Mouse (Mus musculus): ENCODE measurements around the gene Rala.
"Not testable (repeated sequence)": the region's sequence is repeated elsewhere in the genome, so short reads cannot be mapped to it uniquely, and the experiment has no call there.

Gene Rala

DNA sequence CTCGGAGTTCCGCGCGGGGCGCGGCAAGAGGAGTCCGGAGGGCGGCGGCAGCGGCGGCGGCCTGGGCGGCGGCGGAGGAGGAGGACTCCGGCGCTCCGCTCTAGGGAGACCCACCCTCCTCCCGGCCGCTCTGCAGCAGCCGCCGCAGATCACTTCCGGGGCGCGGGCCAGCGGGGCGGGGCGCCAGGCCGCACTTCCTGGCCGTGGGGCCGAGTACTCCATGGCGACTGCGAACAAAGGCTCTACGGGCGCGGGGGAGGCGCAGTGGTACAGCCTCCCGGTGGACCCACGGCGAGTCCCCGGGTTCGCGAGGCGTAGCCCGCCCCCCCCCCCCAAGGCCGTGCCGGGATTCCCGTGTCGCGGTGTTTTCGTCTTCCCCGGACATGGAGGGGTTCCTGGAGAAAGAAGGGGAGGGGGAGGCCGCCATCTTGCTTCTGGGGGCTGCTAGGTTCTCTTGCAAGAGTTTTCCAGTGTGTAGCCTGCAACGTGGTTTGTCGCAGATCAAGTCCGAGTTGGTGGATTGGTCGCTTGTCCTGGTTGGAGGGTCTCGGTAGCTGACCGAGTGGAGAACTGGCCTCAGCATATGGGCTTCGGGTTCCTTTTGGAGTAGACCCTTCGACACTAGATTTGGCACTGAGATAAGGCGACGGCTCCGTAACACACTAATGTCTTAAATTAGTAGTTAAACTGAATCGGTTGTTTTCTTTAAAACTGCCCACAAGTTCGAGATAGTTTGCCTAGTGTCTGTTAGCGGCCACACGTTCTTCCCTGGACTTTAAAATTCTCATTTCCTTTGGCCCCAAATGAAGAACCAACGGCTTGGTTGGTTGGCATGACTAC is at the start of gene Rala:
TSS of gene Rala (minus strand) at position 162 of the 840 bp plus-strand sequence.
- DNase-seq (ENCODE audit: low spot score in 2 of 2) = peak; percentile 96

DNA sequence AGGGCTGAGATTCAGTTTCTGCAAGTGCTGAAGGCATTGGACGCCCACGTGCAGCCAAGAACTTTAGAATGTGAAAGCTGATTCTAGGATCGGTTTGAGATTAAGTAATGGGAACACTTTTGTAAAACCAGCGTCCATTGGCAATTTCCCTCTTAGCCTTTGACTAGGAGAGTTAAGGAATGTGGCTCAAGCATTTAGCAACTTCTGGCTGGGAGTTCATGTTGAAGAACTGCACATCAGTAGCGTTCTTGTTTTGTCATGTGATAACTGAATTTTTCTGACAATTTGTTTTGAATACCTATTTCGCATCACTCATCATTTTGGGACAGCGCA is 49.4 kb upstream of the Rala start:
- no peak for DNase-seq (ENCODE audit: low spot score in 2 of 2)

DNA sequence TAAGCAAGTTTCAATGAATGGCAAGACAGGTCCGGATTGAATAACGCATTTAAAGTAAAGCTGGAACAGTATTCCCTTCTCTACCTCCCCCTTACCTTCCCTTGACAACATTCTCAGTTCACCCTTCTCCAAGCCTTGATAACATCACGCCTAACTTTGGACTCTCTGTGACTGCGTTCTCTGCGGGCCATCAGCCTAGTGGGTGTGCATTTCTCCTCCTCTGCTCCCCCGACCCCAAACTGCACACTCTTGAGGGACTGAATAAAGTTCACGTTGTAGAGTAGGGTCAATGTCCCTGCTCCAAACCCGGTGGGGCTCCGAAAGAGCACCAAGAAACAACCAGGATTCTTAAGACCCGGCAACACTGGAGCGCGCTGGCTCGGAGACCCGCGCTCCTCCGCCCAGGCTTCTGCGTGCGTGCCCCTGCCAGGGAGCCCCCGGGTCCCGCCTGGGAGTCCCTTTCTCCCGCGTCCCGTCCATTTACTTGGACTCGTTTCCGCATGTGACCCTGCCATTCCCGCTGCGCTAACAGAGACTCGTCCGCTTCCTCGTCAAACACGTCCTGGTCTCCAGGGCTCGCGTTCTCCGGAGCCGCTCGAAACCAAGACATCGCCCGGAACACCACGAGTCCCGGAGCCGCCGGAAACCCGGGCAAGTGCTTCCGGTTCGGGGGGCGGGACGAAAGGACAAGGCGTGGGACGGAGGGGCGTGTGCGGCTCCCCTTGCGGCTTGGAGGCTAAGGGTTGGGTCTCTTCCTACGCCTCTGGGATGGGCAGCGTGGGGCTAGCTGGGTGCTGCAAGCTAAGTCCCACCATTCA is 48.9 kb upstream of the Rala start, which contains the start of gene Yae1d1:
TSS of gene Yae1d1 (minus strand) at position 653 of the 818 bp plus-strand sequence.
- peak; percentile 94 to 95 for DNase-seq (ENCODE audit: low spot score in 2 of 2)

DNA sequence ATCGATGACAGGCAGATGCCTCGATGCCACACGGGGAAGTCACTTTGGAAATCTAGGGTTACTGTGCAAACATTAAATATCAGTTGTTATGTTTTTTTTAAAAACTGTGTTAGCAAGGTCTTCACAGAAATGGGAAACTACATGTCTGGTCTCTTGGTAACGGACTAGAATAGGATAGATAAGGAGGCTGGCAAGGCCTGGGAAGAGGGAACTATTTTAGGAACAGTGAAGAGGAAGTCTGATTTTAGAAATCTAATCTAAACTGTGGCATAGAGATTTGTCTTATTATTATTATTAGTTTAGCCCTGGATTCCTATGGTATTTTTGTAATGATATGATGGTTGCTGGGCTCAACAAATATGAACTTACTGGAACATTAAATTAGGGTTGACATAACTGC is 48.0 kb upstream of the Rala start:
- DNase-seq (ENCODE audit: low spot score in 2 of 2) = no peak

DNA sequence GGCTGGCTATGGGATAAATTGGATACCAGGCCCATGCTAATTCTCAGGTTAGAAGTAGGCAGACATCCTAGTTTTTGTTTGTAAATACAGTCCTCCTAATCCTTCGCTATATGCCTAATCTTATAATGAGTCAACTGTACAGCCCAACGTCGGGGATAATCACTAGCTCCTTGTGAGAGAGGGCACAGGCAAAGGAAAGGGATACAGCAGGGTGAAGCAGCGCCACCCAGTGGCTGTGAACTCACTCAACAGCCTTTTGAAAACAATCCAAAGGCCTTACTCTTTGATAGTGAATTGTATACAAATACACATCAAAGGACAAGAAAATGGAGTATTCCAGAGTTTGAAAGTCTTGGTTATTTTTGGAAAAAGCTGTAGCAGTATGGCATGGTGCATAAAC is 39.2 kb upstream of the Rala start:
- peak; percentile 59 to 65 for DNase-seq (ENCODE audit: low spot score in 2 of 2)

DNA sequence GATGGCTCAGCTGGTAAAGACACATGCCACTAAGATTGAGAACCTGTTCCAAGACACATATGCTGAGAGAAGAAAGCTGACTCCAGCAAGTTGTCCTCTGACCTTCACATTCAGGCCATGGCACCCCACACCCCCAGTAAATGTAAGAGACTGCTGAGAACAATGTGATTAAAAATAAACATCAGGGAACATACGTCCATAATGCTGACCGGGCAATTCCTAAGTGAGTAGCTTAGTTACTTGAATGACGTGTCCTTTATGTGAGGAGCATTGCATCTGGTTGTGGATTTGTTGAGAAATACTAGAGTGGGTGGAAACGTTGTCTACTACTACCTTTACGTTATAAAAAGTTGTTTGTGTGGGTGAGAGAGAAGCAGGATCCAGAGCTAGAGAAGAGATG is 38.6 kb upstream of the Rala start:
- DNase-seq (ENCODE audit: low spot score in 2 of 2) = no peak

DNA sequence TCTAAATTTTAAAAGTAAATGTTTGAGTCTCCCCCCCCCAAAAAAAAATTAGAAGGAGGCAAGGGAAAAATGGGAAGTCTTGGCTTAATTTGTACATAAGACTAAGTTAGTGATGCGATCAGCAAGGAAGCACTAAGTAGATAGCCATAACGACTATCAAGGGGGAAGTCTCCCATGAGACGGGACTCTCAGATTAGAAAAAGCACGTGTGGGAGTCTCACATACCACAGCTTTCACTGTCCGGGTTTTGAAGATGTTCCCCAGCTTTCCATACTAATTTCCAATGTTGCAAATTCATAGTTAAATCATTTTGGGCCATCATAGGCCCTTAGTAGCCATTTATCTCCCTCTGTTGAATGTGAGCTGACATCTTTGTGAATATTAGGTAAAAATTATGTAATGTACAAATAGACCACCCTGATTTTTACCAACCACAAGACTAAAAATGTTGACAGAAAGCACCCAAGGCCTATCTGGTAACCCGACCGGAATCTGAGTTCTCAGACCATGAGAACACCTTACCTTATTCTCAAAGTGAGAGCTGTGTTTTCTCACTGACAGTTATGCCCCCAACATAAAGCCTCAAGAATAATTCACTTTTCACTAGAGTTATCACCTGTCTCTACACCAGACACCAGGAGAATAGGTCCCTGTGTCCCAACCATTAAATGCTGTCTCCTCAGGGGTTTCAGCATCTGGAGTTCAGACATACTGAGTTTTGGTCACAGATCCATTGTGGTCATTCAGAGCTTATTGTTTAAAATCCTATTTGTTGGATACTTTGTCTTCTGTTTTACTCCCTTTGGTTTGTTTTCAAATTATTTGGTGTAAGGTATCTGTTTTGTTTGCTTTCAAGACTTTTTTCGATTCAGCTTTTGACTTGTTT is 33.1 kb upstream of the Rala start:
- no peak for DNase-seq (ENCODE audit: low spot score in 2 of 2)

DNA sequence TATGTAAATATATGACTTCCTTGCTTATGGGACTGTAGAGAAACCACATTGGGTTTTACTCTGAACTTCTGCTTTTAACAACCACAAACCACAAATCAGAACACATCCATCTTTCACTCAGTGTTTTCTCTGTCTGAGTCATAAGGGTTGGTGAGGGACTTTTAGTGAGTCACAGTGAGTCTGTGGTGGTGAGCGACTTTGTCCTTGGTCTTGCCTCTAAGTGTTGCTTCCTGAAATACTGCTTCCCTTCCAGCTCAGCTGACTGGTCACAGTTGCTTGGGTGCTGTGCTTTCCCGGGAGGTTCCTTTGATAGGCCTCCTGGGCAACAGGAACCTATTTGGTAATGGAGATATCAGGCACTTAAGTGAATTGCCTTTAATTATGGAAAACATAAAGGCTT is 31.9 kb upstream of the Rala start:
- DNase-seq (ENCODE audit: low spot score in 2 of 2) = no peak

DNA sequence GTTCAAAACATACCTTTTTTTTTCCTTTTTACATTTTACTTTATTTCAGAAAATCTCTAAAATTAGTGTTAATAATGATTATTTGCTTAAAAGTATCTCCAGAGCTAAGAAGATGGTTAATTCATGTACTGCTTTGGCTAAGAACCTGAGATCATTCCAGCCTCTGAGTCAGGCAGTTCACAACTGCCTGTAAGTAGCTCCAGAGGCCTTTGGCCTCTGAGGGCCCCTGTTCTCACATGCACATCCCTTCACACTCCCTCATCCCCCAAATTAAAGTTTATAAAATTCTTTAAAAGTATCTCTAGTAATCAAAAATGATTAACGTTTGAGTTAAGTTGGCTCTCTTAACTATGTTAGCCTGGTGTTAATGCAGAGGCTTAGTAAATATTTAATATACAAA is 31.4 kb upstream of the Rala start:
- DNase-seq (ENCODE audit: low spot score in 2 of 2) = no peak

DNA sequence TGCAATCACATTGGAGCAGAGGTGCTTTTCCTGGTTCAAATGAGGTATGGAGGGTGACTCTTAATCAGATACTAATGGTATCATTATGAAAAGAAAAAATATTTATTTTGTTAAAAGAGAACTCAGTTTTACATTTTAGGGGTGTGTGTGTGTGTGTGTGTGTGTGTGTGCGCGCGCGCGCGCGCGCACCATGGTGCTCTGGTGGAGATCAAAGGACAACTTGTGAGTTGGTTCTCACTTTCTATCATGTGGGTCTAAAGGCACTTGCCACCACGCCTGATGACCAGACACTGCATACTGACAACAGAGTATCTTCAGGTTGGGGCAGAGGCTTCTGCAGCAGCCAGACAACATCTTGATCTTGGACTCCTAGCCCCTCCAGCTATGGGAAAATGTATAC is 30.7 kb upstream of the Rala start:
- no peak for DNase-seq (ENCODE audit: low spot score in 2 of 2)

DNA sequence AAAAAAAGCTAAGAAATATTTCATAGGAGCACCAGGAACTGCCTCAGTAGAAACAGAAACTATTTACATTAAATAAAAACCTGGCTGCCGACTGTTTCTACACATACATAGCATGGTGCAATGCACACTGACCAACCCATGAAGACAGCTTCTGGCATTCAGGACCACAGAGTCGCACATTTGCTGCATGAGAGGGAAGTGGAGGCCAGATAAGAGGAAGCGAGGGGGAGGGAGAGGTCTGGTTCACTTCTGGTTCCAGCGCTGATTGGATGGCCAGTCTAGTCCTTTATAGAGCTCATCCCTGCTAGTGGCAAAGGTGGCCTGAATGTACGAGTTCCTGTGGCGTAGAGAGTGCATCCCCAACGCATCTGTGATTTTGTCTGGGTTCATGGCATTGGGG is 16.6 kb upstream of the Rala start:
- DNase-seq (ENCODE audit: low spot score in 2 of 2) = no peak

DNA sequence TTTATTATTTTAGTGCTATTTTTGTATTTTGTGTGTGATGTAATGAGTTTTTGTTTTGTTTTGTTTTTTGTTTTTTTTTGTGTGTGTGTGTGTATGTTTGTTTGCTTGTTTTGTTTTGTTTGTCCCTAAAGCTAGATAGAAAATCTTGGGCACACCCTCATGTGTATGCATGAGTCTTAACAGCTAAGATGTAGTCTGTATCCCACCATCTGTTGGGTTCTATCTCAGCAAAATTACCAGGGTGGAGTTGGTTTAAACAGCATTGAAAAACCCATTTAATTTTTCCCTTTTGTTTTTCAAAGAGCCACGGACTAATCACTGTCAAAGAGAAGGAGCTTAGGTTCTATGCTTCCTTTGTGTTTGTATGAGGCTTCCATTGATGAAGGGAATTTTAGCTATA is 10.2 kb upstream of the Rala start:
- no peak for DNase-seq (ENCODE audit: low spot score in 2 of 2)

DNA sequence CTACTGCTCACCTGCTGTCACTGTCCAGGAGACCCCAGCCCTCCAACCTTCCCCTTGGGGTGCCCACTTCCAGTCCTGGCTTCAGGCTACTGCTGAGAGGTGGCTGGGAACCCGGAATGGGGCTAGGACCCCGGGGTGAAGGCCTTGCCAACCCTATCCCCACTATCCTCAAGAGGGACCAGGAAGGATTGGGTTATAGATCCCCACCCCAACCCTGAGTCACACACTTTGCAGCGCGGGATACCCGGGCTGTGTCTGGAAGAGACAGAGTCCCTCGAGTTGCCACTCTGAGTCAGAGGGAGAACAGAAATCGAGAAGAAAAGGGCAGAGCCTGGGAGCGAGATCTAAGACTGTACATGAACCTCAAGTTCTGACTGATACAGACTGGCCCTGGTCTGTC is 6.5 kb upstream of the Rala start:
- not testable (repeated sequence) for DNase-seq (ENCODE audit: low spot score in 2 of 2)

DNA sequence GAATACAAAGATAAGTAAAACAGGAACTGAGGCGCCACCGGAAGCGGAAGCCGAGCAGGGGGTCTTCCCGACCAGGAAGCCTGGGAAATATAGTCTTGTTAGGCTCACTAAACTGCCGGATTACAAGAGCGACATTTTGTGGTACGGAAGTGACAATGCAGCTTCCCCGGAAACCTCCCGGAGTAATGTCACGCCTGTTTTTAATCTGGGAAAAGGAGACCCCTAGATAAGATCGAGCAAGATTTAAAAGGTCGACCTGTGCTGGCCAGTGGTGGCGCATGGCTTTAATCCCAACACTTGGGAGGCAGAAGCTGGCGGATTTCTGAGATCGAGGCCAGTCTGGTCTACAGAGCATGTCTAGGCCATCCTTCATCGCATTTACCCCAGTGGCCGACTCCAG is 5.5 kb upstream of the Rala start:
- no peak for DNase-seq (ENCODE audit: low spot score in 2 of 2)

DNA sequence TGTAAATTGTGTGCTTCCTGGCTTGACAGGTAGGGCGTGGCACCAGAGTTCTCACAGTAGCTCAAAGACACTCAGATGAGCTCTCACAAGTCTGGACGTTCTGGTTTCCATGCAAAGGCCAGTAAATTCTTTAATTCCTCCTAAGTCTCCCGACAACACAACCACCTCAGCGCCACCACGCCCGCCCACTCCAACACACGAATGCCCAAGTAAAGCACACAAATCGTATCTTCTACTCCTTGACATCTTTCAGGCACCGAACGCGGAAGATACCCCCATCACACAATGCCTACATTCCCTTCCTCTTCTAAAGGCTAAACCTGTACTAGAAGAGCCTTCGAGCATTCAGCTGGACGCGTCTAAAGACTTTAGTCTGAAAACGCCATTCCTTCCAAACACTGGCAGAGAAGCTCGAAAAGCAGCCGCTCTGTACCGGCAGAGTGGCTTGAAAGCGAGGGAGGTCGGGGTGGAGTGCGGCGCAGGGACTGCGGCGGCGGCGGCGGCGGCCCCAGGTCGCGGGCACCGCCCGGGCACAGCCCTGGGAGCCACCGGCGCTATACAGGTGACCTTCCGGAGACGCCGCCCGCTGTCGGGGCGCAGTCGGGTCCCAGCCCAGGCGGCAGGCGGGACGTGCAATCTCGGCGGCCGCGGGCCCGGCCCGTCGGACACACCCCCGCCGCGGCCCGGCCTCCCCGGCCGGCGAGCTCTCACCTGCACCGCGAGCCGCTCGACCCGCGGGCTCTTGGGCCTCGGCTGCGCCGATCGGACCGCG is 547 bp downstream of the Rala start:
- DNase-seq (ENCODE audit: low spot score in 2 of 2) = peak; percentile 27 to 43

DNA sequence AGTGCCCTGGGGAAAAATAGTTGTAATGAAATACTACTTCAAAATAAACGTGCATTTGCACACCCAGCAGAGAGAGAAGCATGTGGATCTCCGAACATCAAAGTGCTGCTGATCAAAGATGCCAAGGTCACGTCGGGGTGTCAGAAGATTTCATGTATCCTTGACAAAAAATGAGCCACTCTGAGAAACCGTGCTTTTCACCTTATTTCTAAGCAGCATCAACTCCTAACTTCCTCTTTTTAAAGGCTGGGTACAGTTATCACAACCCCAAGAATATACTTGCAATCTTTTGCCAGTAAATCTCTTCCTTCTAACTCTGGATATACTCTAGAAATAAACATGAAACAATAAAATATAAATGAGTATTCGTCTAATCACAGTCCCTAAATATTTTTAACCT is 1.7 kb downstream of the Rala start:
- DNase-seq (ENCODE audit: low spot score in 2 of 2) = no peak

DNA sequence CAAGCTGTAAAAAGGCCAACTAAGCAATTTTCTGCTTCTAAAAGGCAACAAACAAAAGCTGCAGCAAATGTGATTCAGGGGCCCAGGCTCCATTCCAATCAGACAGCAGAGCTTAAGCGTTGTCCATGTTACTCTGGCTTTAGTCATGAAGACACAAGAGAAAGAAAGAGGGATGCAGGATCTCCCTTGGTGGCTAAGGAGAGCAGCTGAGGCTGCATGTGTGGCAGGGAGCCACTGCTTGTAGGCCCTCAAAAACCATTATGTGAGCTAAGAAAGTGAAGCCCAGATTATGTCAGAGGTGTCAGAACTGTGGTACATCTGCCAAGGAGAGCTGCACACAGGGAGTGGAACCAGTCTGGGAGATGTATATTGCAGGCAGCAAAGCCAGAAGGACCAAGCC is 36.7 kb downstream of the Rala start:
- DNase-seq (ENCODE audit: low spot score in 2 of 2) = peak in 1 of 2 experiments; percentile 46

DNA sequence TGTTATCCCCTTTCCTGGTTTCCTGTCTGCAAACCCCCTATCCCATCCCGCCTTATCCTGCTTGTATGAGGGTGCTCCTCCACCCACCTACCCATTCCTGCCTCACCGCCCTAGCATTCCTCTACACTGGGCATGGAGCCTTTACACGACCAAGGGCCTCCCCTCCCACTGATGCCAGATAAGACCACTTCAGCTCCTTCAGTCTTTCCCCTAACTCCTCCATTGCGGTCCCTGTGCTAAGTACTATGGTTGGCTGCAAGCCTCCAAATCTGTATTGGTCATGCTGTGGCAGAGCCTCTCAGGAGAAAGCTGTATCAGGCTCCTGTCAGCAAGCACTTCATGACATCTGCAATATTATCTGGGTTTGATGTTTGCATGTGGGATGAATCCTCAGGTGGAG is 42.6 kb downstream of the Rala start:
- no peak for DNase-seq (ENCODE audit: low spot score in 2 of 2)

DNA sequence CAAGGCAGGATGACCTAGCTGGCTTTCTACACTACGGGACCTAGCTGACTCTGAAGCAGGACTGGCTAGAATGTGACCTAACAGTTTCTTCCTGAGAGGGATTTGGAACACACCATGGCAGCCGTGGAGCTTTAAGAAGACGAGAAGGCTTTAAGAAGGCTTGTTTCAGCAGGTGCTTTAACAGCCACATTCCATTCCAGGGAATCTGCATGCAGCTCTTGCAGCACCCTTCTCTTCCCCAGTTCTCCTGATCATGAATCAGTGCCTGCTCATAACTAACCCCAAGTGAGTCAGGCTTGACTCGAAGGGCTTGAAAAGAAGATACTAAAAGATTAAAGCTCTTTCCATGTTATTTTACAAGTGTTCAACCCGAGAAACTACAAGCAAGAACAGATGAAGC is 43.4 kb downstream of the Rala start:
- DNase-seq (ENCODE audit: low spot score in 2 of 2) = no peak

DNA sequence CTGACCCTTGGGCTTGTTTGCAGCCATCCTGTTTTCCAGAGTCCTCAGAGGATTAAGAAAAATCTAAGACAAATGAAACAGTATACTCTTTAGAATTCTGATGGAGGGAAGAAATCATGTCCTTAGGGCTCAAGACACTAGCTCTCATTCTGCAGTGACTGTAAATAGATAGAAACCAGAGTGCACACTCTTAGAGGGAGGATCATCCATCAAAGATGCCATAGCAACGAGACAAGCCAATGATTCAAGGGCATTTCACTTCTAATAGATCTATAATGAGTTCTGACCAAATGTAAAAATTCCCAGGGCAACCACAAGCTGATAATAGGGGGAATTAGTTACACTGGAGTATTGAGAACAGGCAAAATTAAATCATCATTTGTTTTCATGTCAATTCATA is 47.0 kb downstream of the Rala start:
- DNase-seq (ENCODE audit: low spot score in 2 of 2) = no peak

DNA sequence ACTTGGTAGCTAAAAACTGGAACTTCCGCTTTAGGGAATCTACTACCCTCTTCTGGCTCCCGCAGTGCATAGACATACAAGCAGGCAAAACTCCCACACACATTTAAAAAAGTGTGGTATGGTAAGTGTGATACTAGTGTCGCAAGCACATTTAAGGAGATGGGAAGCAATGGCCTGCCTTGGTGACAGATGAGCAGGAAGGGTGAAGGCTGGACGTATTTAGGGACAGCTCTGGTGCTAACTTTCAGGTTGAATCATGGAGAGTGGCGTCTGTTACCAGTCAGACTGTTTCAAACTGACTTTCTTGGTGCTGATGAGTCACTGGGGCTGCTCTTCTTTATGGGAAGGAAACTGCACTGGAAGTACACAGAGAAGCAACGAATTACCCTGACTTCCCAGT is 52.5 kb downstream of the Rala start:
- no peak for DNase-seq (ENCODE audit: low spot score in 2 of 2)
